Mouse (Mus musculus) gastrocnemius, adult 8-10 months (tissue): ENCODE measurements around the gene Ecm2. TPM values are rescaled to one million over a fixed set of nuclear protein-coding genes. Genes with fewer than 3 reads are reported as not detected.

ENCODE experiments used
- DNase-seq, 2 experiments: peaks; one replicate each; pipeline ENCODE4 v3.0.0; 2022; ENCODE audit warnings: low spot score in 2 of 2
- total RNA-seq, 4 experiments: library from RNA; stranded (reverse); gene quantifications; 2 replicates each; pipeline ENCODE4 v1.2.4; 2022

Ecm2 gene
- 1 to 10 TPM; 3.7 to 7.9 (median 5.6) TPM for total RNA-seq

DNA sequence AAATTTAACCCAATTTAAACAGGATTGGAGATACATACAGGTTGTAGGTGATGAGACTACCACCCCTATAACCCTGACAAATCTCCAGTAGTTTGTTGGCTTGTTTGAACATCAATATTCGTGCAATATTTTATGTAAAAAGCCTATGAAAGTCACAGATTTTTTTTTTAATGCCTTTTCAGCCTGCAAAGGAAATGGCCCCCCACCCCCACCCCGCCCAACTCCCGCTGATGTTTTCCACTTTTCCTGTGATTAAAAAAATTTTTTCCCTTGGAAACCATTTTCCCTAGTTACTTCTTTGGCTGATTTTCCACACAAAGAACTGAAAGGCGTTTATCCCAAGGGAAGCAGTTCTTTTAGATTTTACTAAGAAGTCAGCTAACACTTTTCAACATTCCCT, at the start of gene Ecm2:
Gene Ecm2 (plus strand): TSS at position 301 of the 400 bp plus-strand sequence.
- no peak for DNase-seq

DNA sequence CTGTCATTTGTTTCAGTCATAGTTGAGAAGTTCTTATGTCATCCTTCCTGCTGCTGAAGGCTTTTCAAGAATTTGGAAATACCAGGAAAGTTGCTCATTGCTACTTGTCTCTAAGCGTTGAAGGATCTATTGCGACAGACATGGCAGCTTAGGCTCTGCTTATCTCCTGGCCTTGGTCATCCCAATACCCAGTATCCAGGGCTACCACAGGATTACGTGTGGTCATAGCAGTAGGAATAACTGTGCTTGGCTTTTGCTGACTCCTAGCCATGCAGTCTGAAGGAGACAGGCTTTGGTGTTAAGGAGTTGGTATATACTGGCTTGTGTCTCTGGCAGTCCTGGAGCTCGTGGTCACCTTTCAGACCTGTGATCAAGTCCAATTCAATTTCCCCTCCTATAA, 44.3 kb upstream of the Ecm2 start:
- DNase-seq: no peak

GRCm38 (mm10) chr13:49460692-49461414, 43.8 kb upstream of the Ecm2 start:
- peak in 1 of 2 experiments; percentile 39 for DNase-seq

DNA sequence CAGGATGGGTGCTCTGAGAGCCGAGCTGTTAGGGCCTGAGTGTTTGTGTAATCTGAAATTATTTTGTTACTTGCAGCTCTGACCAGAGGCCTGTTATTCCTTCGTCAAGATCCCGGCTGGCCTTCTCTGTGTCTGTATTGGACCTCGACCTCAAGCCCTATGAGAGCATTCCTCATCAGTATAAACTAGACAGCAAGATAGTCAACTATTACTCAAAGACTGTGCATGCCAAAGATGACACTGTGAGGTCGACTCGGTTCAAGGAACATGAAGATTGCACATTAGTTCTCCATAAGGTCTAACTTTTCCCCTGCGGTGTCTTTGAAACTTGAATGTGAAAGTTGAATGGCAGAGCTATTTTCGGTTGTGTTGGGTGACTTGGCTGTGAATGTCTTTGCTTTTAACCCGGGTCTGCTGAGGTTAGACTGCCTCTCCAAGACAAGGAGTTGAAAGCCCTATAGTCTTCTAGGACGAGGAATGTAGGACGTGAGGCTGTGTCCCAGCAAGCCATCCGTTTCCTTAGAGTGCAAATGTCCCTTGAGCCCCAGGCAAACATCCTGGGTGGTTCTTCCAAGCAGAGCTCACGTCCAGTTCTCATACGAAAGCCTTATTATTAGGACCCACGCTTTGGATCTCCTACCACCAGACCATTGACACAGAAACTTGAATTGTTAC, 43.0 kb upstream of the Ecm2 start:
- peak in 1 of 2 experiments; percentile 18 for DNase-seq

DNA sequence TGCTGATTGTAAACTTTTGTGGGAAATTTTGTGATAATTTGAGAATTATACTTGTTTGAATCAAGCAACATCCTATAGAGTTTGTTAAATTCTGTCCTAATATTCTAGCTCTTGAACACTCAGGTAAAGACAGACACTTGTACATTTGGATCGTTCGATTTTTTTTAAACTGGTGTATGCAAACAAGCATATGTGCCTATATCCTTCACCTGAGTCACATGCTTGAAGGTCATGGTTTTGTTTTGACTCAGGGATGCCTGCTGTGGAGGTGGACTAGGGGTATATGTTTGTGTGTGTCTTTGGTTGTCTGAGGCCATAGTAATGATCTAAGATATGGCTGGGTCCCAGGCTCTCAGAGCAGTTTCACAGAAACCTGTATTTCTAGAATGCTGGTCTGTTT, 41.7 kb upstream of the Ecm2 start:
- no peak for DNase-seq

DNA sequence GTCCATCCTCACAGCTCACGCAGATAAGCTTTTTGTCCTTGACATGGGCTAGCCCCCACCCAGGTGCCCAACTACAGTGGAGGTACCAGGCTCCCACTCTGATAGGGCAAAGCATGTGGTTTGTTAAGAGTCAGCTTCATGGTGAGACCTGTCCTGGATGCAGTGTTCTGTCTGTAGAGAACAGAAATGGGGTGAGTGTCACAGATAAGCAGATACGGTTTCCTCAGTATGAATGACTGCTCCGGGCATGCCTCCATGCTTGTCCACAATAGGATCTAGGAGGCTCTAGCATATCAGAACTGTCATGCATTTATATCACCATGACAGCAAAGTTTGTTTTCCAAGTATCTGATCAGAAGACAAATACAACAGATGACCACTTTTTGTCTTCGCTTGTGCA, 38.7 kb upstream of the Ecm2 start:
- DNase-seq: no peak

DNA sequence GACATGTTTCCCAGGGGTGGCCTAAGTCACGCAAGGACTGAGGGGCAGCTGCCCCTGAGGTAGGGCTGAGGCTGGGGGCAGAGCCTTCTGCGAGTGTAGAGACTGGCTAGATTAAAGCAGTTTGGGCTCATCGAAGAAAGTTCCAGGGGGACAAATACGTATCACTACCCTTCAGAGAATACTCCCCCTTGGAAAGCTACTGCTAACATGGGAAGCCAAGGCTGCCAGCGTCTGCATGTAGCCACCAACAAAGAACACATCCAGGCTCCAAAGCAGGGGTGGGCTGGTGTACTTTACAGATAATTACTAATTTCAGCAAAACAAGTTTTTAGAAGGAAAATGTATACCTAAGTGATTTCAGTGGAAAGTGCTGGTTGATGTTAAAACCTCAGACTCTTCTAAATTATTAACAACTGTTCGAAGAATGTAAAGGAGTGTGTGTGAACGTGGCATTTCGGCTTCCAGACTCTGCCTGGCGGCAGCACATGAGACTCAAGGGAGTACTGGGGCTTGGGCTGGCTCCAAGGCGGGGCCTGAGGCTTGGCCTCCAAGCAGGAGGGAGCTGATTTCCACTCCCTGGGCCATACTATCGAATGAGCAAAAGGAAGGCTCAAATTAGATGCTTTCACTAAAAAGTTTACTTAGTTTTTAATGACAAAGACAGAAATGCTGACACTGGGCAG, 38.1 kb upstream of the Ecm2 start:
- DNase-seq: peak; percentile 45 to 63

DNA sequence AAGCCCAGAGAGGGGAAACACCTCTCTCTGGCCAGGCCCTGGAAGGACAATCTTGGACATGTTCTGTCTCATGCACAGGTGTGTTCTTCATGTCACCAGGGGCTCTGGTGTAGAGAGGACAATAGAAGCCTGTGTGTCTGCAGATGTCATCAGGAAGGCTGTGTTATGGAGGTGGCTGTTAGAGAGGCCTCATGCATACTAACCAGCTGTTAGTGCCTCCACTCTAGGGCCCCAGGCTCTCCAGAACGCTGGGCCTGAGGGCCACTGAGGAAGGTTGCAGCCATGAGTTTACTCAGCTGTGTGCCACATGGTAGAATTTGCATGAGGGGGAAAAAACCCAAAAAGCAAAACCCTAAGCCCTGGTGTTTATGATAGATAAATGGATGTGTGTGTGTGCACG, 37.0 kb upstream of the Ecm2 start:
- DNase-seq: no peak

DNA sequence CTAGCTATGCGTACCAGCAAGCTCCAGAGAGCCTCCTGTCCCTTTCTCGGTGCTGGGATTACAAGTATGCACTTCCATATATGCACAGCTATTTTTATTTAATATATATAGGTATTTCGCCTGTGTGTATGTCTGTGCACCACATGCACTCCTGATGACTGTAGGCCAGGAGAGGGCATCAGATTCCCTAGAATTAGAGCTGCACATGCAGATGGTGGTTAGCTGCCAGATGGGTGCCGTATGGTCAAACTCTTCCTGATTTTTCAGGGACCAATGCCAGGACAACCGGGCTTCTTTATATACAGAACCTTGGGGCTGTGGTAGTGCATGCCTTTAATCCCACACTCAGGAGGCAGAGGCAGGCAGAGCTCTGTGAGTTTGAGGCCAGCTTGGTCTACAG, 35.6 kb upstream of the Ecm2 start:
- no peak for DNase-seq

DNA sequence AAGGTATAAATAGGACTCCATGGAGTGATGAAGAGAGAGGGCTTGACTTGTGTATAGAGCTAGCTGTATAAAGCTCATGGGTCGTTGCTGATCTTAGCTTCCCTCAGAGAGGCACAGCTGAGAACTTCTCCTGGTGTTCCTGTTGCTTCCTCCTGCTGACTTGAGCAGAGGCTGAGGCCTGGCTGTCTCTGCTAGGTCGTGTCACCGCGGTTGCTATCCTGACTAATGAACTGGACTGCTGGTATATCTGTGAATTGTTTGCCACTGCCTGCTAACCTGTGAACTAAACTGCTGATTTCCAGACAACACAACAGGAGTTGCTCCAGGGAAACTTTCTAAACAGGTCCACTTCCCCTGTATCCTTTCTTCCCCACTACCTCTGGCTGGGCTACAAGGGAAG, 34.3 kb upstream of the Ecm2 start:
- DNase-seq: no peak

- DNase-seq: no peak
Measured at GRCm38 (mm10) chr13:49470806-49471205, 33.8 kb upstream of the Ecm2 start.

- no peak for DNase-seq
Measured at GRCm38 (mm10) chr13:49471981-49472675, 32.5 kb upstream of the Ecm2 start.

DNA sequence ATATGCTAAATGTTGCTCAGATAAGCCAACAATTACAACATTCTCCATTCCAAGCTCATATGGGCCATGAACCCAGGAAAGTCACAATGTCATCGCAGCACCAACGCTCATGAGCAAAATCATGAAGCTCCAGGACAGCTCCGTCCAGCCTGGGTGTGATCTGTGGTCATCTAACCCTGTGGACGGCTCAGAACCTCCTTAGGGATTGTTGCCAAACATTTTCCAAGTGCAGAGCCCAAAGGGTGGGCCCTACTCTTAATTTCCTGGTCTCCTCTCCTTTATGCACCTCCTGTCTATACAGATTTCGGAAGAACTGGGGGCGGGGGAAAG, 32.0 kb upstream of the Ecm2 start:
- DNase-seq: no peak

DNA sequence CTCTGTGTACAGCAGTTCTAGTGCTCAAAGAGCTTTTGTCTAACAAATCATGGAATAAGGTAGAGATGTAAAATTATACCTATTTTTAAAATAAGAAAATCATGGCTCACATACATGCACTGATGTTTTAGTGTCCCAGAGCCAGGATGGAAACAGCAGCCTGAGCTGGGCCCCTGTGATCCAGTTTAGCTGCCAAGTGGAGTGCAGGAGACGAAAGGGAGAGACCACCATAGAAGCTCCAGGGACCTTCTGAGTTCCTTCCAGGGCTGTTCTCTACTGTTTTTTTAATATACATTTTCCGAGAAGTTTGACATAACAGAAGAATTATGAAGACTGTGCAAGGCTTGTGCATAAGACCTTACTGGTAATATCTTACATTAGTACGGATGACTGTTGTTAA, 26.7 kb upstream of the Ecm2 start:
- no peak for DNase-seq

DNA sequence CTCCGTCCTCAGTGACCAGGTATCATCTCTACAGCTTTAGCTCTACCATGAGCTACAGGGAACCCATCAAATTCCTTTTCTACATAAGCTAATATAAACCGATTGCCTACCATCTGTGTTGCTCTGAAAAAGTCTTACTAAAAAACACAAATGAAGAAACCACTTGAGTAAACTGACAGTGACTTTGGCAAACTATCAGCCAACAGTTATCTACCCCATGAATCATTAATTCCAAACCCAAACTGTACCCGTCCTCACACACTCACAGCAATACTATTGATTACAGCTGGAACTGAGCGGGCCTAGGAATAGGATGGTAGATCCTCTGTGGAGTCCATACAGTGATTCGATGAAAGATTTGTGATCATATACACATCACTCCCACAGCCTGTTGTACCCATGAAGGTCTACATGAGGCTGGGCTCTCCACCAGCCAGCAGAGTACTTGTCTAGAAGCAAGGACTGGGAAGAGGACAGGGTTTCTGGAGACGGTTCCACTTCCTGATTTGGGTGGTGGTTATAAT, 25.7 kb upstream of the Ecm2 start:
- DNase-seq: no peak

GRCm38 (mm10) chr13:49479399-49479798, 25.2 kb upstream of the Ecm2 start:
- DNase-seq: peak; percentile 29 to 45

DNA sequence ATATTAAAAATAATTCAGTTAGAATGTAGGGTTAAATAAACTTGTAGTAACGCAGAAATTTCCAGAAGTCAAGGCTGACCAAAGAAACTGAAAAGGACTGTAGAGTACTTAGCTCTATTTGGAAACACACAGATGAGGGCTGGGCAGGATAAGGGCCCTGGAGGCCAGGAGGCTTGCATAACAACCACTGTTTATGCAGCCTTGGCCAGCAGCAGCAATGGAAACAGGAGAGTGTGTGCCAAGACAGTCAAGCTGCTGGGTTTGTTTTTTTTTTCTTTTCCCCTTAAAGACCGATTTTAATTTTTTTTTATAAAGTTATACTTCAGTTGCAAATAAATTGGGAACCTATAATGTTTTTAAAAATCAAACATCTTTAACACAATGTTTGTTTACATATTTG, 24.6 kb upstream of the Ecm2 start:
- peak; percentile 75 to 83 for DNase-seq

DNA sequence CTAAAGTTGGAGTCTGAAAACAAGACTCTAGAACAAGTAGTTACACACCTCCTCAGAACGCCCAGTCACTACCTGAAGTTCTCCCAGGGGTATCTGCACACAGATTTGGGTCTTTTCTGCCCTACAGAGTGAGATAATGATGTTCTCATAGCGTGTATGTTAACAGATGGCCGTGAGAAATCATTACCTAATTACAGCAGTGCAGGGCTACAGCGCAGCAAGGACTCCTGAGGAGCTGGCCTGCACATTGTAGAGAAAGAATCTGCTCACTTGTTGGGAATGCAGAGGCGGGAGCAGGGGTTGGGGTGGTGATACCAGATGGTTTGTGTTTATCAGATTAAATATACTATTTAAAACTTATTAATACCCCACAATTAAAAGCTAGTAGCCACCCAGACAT, 24.1 kb upstream of the Ecm2 start:
- DNase-seq: no peak

DNA sequence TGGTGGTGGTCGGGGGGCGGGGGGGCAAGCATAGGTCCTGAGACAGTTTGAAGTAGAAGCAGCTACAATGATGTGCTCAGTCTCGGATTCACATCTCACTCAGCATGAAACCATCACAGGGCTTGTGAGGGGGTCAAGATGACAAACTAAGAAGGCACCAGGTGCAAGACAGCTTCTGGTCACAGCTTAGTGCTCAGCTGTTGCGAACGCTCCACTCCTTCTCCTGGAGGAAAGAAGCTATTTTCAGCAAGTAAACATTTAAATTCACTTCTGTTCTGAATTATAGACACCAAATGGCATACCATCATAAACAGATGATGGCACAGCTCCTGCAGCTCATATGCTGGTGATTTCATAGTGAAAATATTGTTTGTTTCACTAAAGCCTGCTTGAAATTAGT, 19.2 kb upstream of the Ecm2 start:
- no peak for DNase-seq

GRCm38 (mm10) chr13:49492376-49493368, 11.9 kb upstream of the Ecm2 start, which contains the start of gene Tes3-ps:
Gene Tes3-ps (plus strand): TSS chr13:49493318.
- no peak for DNase-seq

DNA sequence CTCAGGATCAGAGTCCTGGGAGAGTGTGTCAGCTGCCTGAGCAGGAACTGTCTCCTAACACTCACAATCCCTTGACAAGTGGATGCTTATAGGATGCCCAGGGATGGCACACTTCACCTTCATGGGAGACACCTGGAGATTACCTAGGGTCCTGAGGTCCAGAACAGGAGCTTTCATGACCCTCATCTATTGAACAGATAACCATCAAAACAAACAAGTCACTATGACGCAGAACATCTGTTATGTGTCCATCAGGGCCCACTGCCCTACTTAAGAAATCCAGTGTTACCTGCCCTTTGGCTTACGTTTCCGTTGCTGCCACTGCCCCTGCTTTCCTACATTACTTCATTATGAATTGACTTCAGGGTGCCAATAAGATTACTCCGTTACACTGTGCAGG, 1.2 kb downstream of the Ecm2 start:
- no peak for DNase-seq
